7 mouse cellular contexts compared by ENCODE assay signal in the genomic region with DNA sequence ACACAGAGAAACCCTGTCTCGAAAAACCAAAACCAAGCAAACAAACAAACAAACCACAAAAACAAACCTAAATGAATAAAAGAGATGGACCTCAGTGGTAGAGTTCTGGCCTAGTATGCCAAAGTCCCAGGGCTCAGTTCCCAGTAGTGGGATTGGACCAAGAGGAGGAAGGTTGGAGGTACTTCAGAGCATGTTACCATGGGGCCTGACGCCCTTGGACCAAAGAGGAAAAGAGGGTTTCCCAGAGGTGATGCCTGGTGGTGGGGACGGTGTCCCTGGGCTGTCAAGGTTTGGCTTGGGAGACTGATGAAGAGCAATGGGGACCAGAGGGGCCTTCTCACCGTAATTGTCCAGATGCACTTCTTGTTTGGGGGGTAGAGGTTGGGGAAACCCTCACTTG. TPM values are rescaled to one million over a fixed set of nuclear protein-coding genes. Genes with fewer than 3 reads are reported as not detected.
A peak's percentile ranks its signal among the peaks of the same experiment; 100 is the strongest.
DNase-seq lines count a peak whose midpoint lies in the region; ATAC-seq lines count a peak whose summit lies in the region.

No protein-coding gene starts in this region.

- H3K27ac ChIP-seq in kidney, embryonic 16.5 days (ENCODE audit: low read length): peak overlapping the region; percentile 96
- peak overlapping the region; percentile 97 for H3K27ac ChIP-seq in embryonic facial prominence, embryonic 14.5 days (replicated peaks; ENCODE audit: low read depth, low read length)
- no peak overlapping the region for H3K27ac ChIP-seq in liver, embryonic 15.5 days (replicated peaks)

- peak overlapping the region; percentile 58 for H3K4me2 ChIP-seq in kidney, embryonic 16.5 days (replicated peaks; ENCODE audit: low read depth, low read length)
- H3K4me2 ChIP-seq in embryonic facial prominence, embryonic 14.5 days (ENCODE audit: low read depth, low read length): peak overlapping the region; percentile 62
- H3K4me2 ChIP-seq in liver, embryonic 15.5 days: peak overlapping the region; percentile 4

- no peak for ATAC-seq in kidney, embryonic 16.5 days (ENCODE audit: low FRiP score, low TSS enrichment)
- no peak for ATAC-seq in embryonic facial prominence, embryonic 14.5 days (ENCODE audit: low read depth)
- no peak for ATAC-seq in liver, embryonic 15.5 days (ENCODE audit: insufficient read depth)

- peak overlapping the region; percentile 66 for H3K9ac ChIP-seq in kidney, embryonic 16.5 days (replicated peaks; ENCODE audit: low read length)
- peak overlapping the region; percentile 55 for H3K9ac ChIP-seq in embryonic facial prominence, embryonic 14.5 days (ENCODE audit: low read depth, low read length)
- no peak overlapping the region for H3K9ac ChIP-seq in liver, embryonic 15.5 days

- peaks cover 56% of the 10 kb centered on the region for H3K4me1 ChIP-seq in kidney, embryonic 16.5 days (ENCODE audit: insufficient read depth, low read length)
- peaks cover 53% of the 10 kb centered on the region for H3K4me1 ChIP-seq in embryonic facial prominence, embryonic 14.5 days (ENCODE audit: control insufficient read depth, insufficient read depth, low read length)
- H3K4me1 ChIP-seq in liver, embryonic 15.5 days (replicated peaks): peaks cover 30% of the 10 kb centered on the region

- no peaks in the 10 kb centered on the region for H3K9me3 ChIP-seq in kidney, embryonic 16.5 days (ENCODE audit: low read length)
- H3K9me3 ChIP-seq in embryonic facial prominence, embryonic 14.5 days (ENCODE audit: control insufficient read depth, low read length): no peaks in the 10 kb centered on the region
- no peaks in the 10 kb centered on the region for H3K9me3 ChIP-seq in liver, embryonic 15.5 days (replicated peaks)

- H3K4me3 ChIP-seq in kidney, embryonic 16.5 days (ENCODE audit: low read length): peak overlapping the region; percentile 46
- peak overlapping the region; percentile 35 for H3K4me3 ChIP-seq in embryonic facial prominence, embryonic 14.5 days (ENCODE audit: low read depth, low read length)
- H3K4me3 ChIP-seq in liver, embryonic 15.5 days (replicated peaks): no peak overlapping the region; the same call in 1 of the 2 replicates

- peaks cover 12% of the 10 kb centered on the region for H3K36me3 ChIP-seq in kidney, embryonic 16.5 days (ENCODE audit: insufficient read depth, low read length)
- H3K36me3 ChIP-seq in embryonic facial prominence, embryonic 14.5 days (ENCODE audit: control insufficient read depth, insufficient read depth, low read length): peaks cover 32% of the 10 kb centered on the region
- no peaks in the 10 kb centered on the region for H3K36me3 ChIP-seq in liver, embryonic 15.5 days (replicated peaks)

- DNase-seq in kidney, postnatal 10 days: no peak
- peak; percentile 57 for DNase-seq in adipocyte (ENCODE audit: low spot score)
- DNase-seq in embryonic facial prominence, embryonic 14.5 days (ENCODE audit: low spot score): no peak
- no peak for DNase-seq in cerebellum, adult 11-12 months
- DNase-seq in cerebellum, adult 11 months: no peak

- H3K27me3 ChIP-seq in kidney, embryonic 16.5 days (ENCODE audit: insufficient read depth, low read length): no peaks in the 10 kb centered on the region; the same call in 1 of the 2 replicates
- no peaks in the 10 kb centered on the region for H3K27me3 ChIP-seq in embryonic facial prominence, embryonic 14.5 days (replicated peaks; ENCODE audit: control insufficient read depth, insufficient read depth, low read length)
- H3K27me3 ChIP-seq in liver, embryonic 15.5 days: peaks cover 15% of the 10 kb centered on the region; the same call in 1 of the 2 replicates

- WGBS in kidney, embryonic 16.5 days: 44% methylated on average over 4 of the region's 4 CpGs
- WGBS in embryonic facial prominence, embryonic 14.5 days: 41% methylated on average over 4 of the region's 4 CpGs
- 70% methylated on average over 4 of the region's 4 CpGs for WGBS in liver, embryonic 15.5 days (ENCODE audit: insufficient replicate concordance)

RNA-seq across cellular contexts. Expression of a gene that starts 3.5 kb away (rescaled TPM):
- polyA plus RNA-seq in kidney, embryonic 16.5 days (2015; fragmentation: Nextera tagmentation; extraction: Ambion mirVana): 150 and 156 TPM in 2 replicates
- polyA plus RNA-seq in embryonic facial prominence, embryonic 14.5 days (2014; fragmentation: Nextera tagmentation; extraction: Ambion mirVana): 242 and 292 TPM in 2 replicates
- 16.6 and 17.4 TPM in 2 replicates for polyA plus RNA-seq in liver, embryonic 15.5 days (2015; fragmentation: Nextera tagmentation; extraction: Ambion mirVana)

RNA-seq across cellular contexts. Expression of a gene that starts 9.2 kb away (rescaled TPM):
- 25.2 and 28.6 TPM in 2 replicates for polyA plus RNA-seq in kidney, embryonic 16.5 days (2015; fragmentation: Nextera tagmentation; extraction: Ambion mirVana)
- polyA plus RNA-seq in embryonic facial prominence, embryonic 14.5 days (2014; fragmentation: Nextera tagmentation; extraction: Ambion mirVana): 43.0 and 45.6 TPM in 2 replicates
- polyA plus RNA-seq in liver, embryonic 15.5 days (2015; fragmentation: Nextera tagmentation; extraction: Ambion mirVana): 29.7 and 31.7 TPM in 2 replicates

RNA-seq across cellular contexts. Expression of a gene that starts 18.7 kb away (rescaled TPM):
- polyA plus RNA-seq in kidney, embryonic 16.5 days (2015; fragmentation: Nextera tagmentation; extraction: Ambion mirVana): 0.09 and 0.13 TPM in 2 replicates
- polyA plus RNA-seq in embryonic facial prominence, embryonic 14.5 days (2014; fragmentation: Nextera tagmentation; extraction: Ambion mirVana): 0.10 and 0.25 TPM in 2 replicates
- polyA plus RNA-seq in liver, embryonic 15.5 days (2015; fragmentation: Nextera tagmentation; extraction: Ambion mirVana): not detected in 2 replicates

RNA-seq across cellular contexts. Expression of a gene that starts 18.9 kb away (rescaled TPM):
- 39.5 and 51.8 TPM in 2 replicates for polyA plus RNA-seq in kidney, embryonic 16.5 days (2015; fragmentation: Nextera tagmentation; extraction: Ambion mirVana)
- 36.5 and 40.1 TPM in 2 replicates for polyA plus RNA-seq in embryonic facial prominence, embryonic 14.5 days (2014; fragmentation: Nextera tagmentation; extraction: Ambion mirVana)
- polyA plus RNA-seq in liver, embryonic 15.5 days (2015; fragmentation: Nextera tagmentation; extraction: Ambion mirVana): 25.7 and 26.4 TPM in 2 replicates

RNA-seq across cellular contexts. Expression of a gene that starts 18.9 kb away (rescaled TPM):
- 18.4 and 20.9 TPM in 2 replicates for polyA plus RNA-seq in kidney, embryonic 16.5 days (2015; fragmentation: Nextera tagmentation; extraction: Ambion mirVana)
- polyA plus RNA-seq in embryonic facial prominence, embryonic 14.5 days (2014; fragmentation: Nextera tagmentation; extraction: Ambion mirVana): 6.4 and 6.6 TPM in 2 replicates
- polyA plus RNA-seq in liver, embryonic 15.5 days (2015; fragmentation: Nextera tagmentation; extraction: Ambion mirVana): 6.0 and 7.8 TPM in 2 replicates

Comparison
In these comparisons a context has a peak if more than half of its experiments do, and no peak if none do; other contexts are left out.
1. H3K4me2 ChIP-seq: peak in every context shown above with its lines; median percentile 62 in embryonic facial prominence, embryonic 14.5 days; 58 in kidney, embryonic 16.5 days; 4 in liver, embryonic 15.5 days.